Mouse (Mus musculus): ENCODE measurements at regions not wholly inside any gene's neighbourhood (a gene's known extent, or its start where the extent isn't known, plus 50 kb on each side); places are given as distances from the start of the nearest gene placed in this dataset.

GRCm38 (mm10) chr11:42815753-42816152 is 219.8 kb upstream of the Gm9972 start:
- H3K79me3 ChIP-seq (ENCODE audit: low read depth) = no peaks in the 10 kb centered on the region
- H3K27me3 ChIP-seq (ENCODE audit: control insufficient read depth, insufficient read depth, insufficient read length) = no peaks in the 10 kb centered on the region
- no peak overlapping the region for H3ac ChIP-seq (ENCODE audit: control insufficient read depth, insufficient read length, low read depth)
- no peak overlapping the region for H3K4me3 ChIP-seq (ENCODE audit: insufficient read depth, poor library complexity, severe bottlenecking)
- TF ChIP-seq FOSL1 (IDR thresholded peaks at IDR 0.05; ENCODE audit: insufficient read depth, low read length, poor library complexity, severe bottlenecking) = no peak
- TF ChIP-seq CTCF (IDR thresholded peaks at IDR 0.05; ENCODE audit: control insufficient read depth, insufficient read depth, insufficient read length) = no peak
- no peak for TF ChIP-seq CEBPB (IDR thresholded peaks at IDR 0.05; ENCODE audit: low read depth)
- TF ChIP-seq MYOG (IDR thresholded peaks at IDR 0.05; ENCODE audit: control insufficient read depth, extremely low read depth, insufficient read length) = no peak
- no peak for TF ChIP-seq MYOD1 (IDR thresholded peaks at IDR 0.05; ENCODE audit: control insufficient read depth, insufficient read length, low read depth)
- no peak for TF ChIP-seq USF1 (IDR thresholded peaks at IDR 0.05; ENCODE audit: low read depth)
- no peak for TF ChIP-seq MAX (IDR thresholded peaks at IDR 0.05)
- H3K36me3 ChIP-seq (ENCODE audit: control insufficient read depth, insufficient read depth) = no peaks in the 10 kb centered on the region
- no peaks in the 10 kb centered on the region for H3K79me2 ChIP-seq (ENCODE audit: control insufficient read depth, insufficient read depth)

- Histone ChIP-seq H3K4me3 (ENCODE audit: insufficient read depth, poor library complexity, severe bottlenecking) (no peak overlapping the region), H3K79me2 (ENCODE audit: control insufficient read depth, insufficient read depth) (no peaks in the 10 kb centered on the region), H3K79me3 (ENCODE audit: low read depth) (no peaks in the 10 kb centered on the region), H3ac (ENCODE audit: control insufficient read depth, insufficient read length, low read depth) (no peak overlapping the region), H3K27me3 (ENCODE audit: control insufficient read depth, insufficient read depth, insufficient read length) (no peaks in the 10 kb centered on the region), H3K36me3 (ENCODE audit: control insufficient read depth, insufficient read depth) (no peaks in the 10 kb centered on the region)
- TF ChIP-seq CTCF (IDR thresholded peaks at IDR 0.05; ENCODE audit: control insufficient read depth, insufficient read depth, insufficient read length) = no peak
- no peak for TF ChIP-seq MYOG (IDR thresholded peaks at IDR 0.05; ENCODE audit: control insufficient read depth, extremely low read depth, insufficient read length)
- no peak for TF ChIP-seq USF1 (IDR thresholded peaks at IDR 0.05; ENCODE audit: low read depth)
- TF ChIP-seq CEBPB (IDR thresholded peaks at IDR 0.05; ENCODE audit: low read depth) = no peak
- no peak for TF ChIP-seq MAX (IDR thresholded peaks at IDR 0.05)
- no peak for TF ChIP-seq MYOD1 (IDR thresholded peaks at IDR 0.05; ENCODE audit: control insufficient read depth, insufficient read length, low read depth)
- TF ChIP-seq FOSL1 (IDR thresholded peaks at IDR 0.05; ENCODE audit: insufficient read depth, low read length, poor library complexity, severe bottlenecking) = no peak
These were observed 212.7 kb upstream of the Gm9972 start for GRCm38 (mm10) chr11:42822835-42823234.

- TF ChIP-seq MAX (IDR thresholded peaks at IDR 0.05) (no peak), USF1 (IDR thresholded peaks at IDR 0.05; ENCODE audit: low read depth) (no peak), MYOG (IDR thresholded peaks at IDR 0.05; ENCODE audit: control insufficient read depth, extremely low read depth, insufficient read length) (no peak), CTCF (IDR thresholded peaks at IDR 0.05; ENCODE audit: control insufficient read depth, insufficient read depth, insufficient read length) (no peak), CEBPB (IDR thresholded peaks at IDR 0.05; ENCODE audit: low read depth) (no peak)
- H3K27me3 ChIP-seq (ENCODE audit: control insufficient read depth, insufficient read depth, insufficient read length) = no peaks in the 10 kb centered on the region
- H3K79me3 ChIP-seq (ENCODE audit: low read depth) = no peaks in the 10 kb centered on the region
- H3K4me3 ChIP-seq (ENCODE audit: insufficient read depth, poor library complexity, severe bottlenecking) = no peak overlapping the region
- no peak overlapping the region for H3ac ChIP-seq (ENCODE audit: control insufficient read depth, insufficient read length, low read depth)
- H3K36me3 ChIP-seq (ENCODE audit: control insufficient read depth, insufficient read depth) = no peaks in the 10 kb centered on the region
- no peaks in the 10 kb centered on the region for H3K79me2 ChIP-seq (ENCODE audit: control insufficient read depth, insufficient read depth)
These were observed 189.8 kb upstream of the Gm9972 start for GRCm38 (mm10) chr11:42845795-42846194.

- Histone ChIP-seq H3K36me3 (ENCODE audit: control insufficient read depth, insufficient read depth) (no peaks in the 10 kb centered on the region), H3K27me3 (ENCODE audit: control insufficient read depth, insufficient read depth, insufficient read length) (no peaks in the 10 kb centered on the region), H3K79me2 (ENCODE audit: control insufficient read depth, insufficient read depth) (no peaks in the 10 kb centered on the region), H3K79me3 (ENCODE audit: low read depth) (no peaks in the 10 kb centered on the region), H3ac (ENCODE audit: control insufficient read depth, insufficient read length, low read depth) (no peak overlapping the region), H3K4me3 (ENCODE audit: insufficient read depth, poor library complexity, severe bottlenecking) (no peak overlapping the region)
- TF ChIP-seq FOSL1 (IDR thresholded peaks at IDR 0.05; ENCODE audit: insufficient read depth, low read length, poor library complexity, severe bottlenecking) (no peak), USF1 (IDR thresholded peaks at IDR 0.05; ENCODE audit: low read depth) (no peak), MYOG (IDR thresholded peaks at IDR 0.05; ENCODE audit: control insufficient read depth, extremely low read depth, insufficient read length) (no peak), CEBPB (IDR thresholded peaks at IDR 0.05; ENCODE audit: low read depth) (no peak), MAX (IDR thresholded peaks at IDR 0.05) (no peak), CTCF (IDR thresholded peaks at IDR 0.05; ENCODE audit: control insufficient read depth, insufficient read depth, insufficient read length) (no peak), MYOD1 (IDR thresholded peaks at IDR 0.05; ENCODE audit: control insufficient read depth, insufficient read length, low read depth) (no peak)
These were observed 181.1 kb upstream of the Gm9972 start for GRCm38 (mm10) chr11:42854411-42854810.

- Histone ChIP-seq H3K79me2 (ENCODE audit: control insufficient read depth, insufficient read depth) (no peaks in the 10 kb centered on the region), H3K4me3 (ENCODE audit: insufficient read depth, poor library complexity, severe bottlenecking) (no peak overlapping the region), H3K79me3 (ENCODE audit: low read depth) (no peaks in the 10 kb centered on the region), H3K36me3 (ENCODE audit: control insufficient read depth, insufficient read depth) (no peaks in the 10 kb centered on the region), H3ac (ENCODE audit: control insufficient read depth, insufficient read length, low read depth) (no peak overlapping the region), H3K27me3 (ENCODE audit: control insufficient read depth, insufficient read depth, insufficient read length) (no peaks in the 10 kb centered on the region)
- TF ChIP-seq MYOD1 (IDR thresholded peaks at IDR 0.05; ENCODE audit: control insufficient read depth, insufficient read length, low read depth) (no peak), CEBPB (IDR thresholded peaks at IDR 0.05; ENCODE audit: low read depth) (no peak), CTCF (IDR thresholded peaks at IDR 0.05; ENCODE audit: control insufficient read depth, insufficient read depth, insufficient read length) (no peak), MYOG (IDR thresholded peaks at IDR 0.05; ENCODE audit: control insufficient read depth, extremely low read depth, insufficient read length) (no peak), MAX (IDR thresholded peaks at IDR 0.05) (no peak), FOSL1 (IDR thresholded peaks at IDR 0.05; ENCODE audit: insufficient read depth, low read length, poor library complexity, severe bottlenecking) (no peak), USF1 (IDR thresholded peaks at IDR 0.05; ENCODE audit: low read depth) (no peak)
These were observed 177.9 kb upstream of the Gm9972 start for GRCm38 (mm10) chr11:42857687-42858086.

GRCm38 (mm10) chr11:42874056-42874455 is 161.5 kb upstream of the Gm9972 start:
- no peaks in the 10 kb centered on the region for H3K79me3 ChIP-seq (ENCODE audit: low read depth)
- no peak overlapping the region for H3ac ChIP-seq (ENCODE audit: control insufficient read depth, insufficient read length, low read depth)
- H3K4me3 ChIP-seq (ENCODE audit: insufficient read depth, poor library complexity, severe bottlenecking) = no peak overlapping the region
- H3K27me3 ChIP-seq (ENCODE audit: control insufficient read depth, insufficient read depth, insufficient read length) = no peaks in the 10 kb centered on the region
- no peaks in the 10 kb centered on the region for H3K36me3 ChIP-seq (ENCODE audit: control insufficient read depth, insufficient read depth)
- no peak for TF ChIP-seq MYOG (IDR thresholded peaks at IDR 0.05; ENCODE audit: control insufficient read depth, extremely low read depth, insufficient read length)
- TF ChIP-seq USF1 (IDR thresholded peaks at IDR 0.05; ENCODE audit: low read depth) = no peak
- no peak for TF ChIP-seq MYOD1 (IDR thresholded peaks at IDR 0.05; ENCODE audit: control insufficient read depth, insufficient read length, low read depth)
- no peak for TF ChIP-seq MAX (IDR thresholded peaks at IDR 0.05)
- TF ChIP-seq CTCF (IDR thresholded peaks at IDR 0.05; ENCODE audit: control insufficient read depth, insufficient read depth, insufficient read length) = no peak
- no peak for TF ChIP-seq CEBPB (IDR thresholded peaks at IDR 0.05; ENCODE audit: low read depth)
- no peak for TF ChIP-seq FOSL1 (IDR thresholded peaks at IDR 0.05; ENCODE audit: insufficient read depth, low read length, poor library complexity, severe bottlenecking)
- H3K79me2 ChIP-seq (ENCODE audit: control insufficient read depth, insufficient read depth) = no peaks in the 10 kb centered on the region
